Mouse (Mus musculus) neural tube, embryonic 13.5 days (tissue): ENCODE results near the gene Cd274. TPM values are rescaled to one million over a fixed set of nuclear protein-coding genes. Genes with fewer than 3 reads are reported as not detected.

ENCODE experiments used
- ATAC-seq: fragments of 200-750 bp; cut with Nextera tagmentation; 2 replicates; pipeline ENCODE4 v1.8.0; 2017; ENCODE audit warnings: low read depth, mild to moderate bottlenecking, moderate TSS enrichment, moderate library complexity
- H3K27ac ChIP-seq: fragments of 300-500 bp; sonication (generic); replicated peaks from 2 replicates; pipeline ENCODE4 v1.5.1; 2015; ENCODE audit warnings: moderate library complexity, mild to moderate bottlenecking, inconsistent platforms
- H3K27me3 ChIP-seq: fragments of 300-500 bp; sonication (generic); 2 replicates; pipeline ENCODE4 v1.6.1; 2015; ENCODE audit warnings: mild to moderate bottlenecking, inconsistent platforms
- H3K36me3 ChIP-seq: fragments of 300-500 bp; sonication (generic); 2 replicates; pipeline ENCODE4 v1.6.1; 2015; ENCODE audit warnings: mild to moderate bottlenecking, inconsistent platforms
- H3K4me1 ChIP-seq: fragments of 300-500 bp; sonication (generic); replicated peaks from 2 replicates; pipeline ENCODE4 v1.6.1; 2015; ENCODE audit warnings: inconsistent platforms
- H3K4me2 ChIP-seq: fragments of 300-500 bp; sonication (generic); 2 replicates; pipeline ENCODE4 v1.6.1; 2015; ENCODE audit warnings: inconsistent platforms, mild to moderate bottlenecking, moderate library complexity
- H3K4me3 ChIP-seq: fragments of 300-500 bp; sonication (generic); 2 replicates; pipeline ENCODE4 v1.5.1; 2015; ENCODE audit warnings: mild to moderate bottlenecking, inconsistent platforms
- H3K9ac ChIP-seq: fragments of 300-500 bp; sonication (generic); 2 replicates; pipeline ENCODE4 v1.6.1; 2015; ENCODE audit warnings: moderate library complexity, mild to moderate bottlenecking, inconsistent platforms
- H3K9me3 ChIP-seq: fragments of 300-500 bp; sonication (generic); 2 replicates; pipeline ENCODE4 v1.6.1; 2016; ENCODE audit warnings: inconsistent platforms
- WGBS: fragments of 180-500 bp; shearing (Covaris S2); methylation state at CpG from one replicate; pipeline ENCODE4 v1.1.7; 2015; 5-methylcytosine and 5-hydroxymethylcytosine counted together
- polyA plus RNA-seq: library from polyadenylated mRNA; unstranded; fragments of >200 nt; fragmentation: Nextera tagmentation; extraction: Ambion mirVana; gene quantifications from 2 replicates; pipeline ENCODE4 v1.2.1, GENCODE M21; 2015

Cd274 gene
- 0.39 and 0.52 TPM in 2 replicates for polyA plus RNA-seq

DNA sequence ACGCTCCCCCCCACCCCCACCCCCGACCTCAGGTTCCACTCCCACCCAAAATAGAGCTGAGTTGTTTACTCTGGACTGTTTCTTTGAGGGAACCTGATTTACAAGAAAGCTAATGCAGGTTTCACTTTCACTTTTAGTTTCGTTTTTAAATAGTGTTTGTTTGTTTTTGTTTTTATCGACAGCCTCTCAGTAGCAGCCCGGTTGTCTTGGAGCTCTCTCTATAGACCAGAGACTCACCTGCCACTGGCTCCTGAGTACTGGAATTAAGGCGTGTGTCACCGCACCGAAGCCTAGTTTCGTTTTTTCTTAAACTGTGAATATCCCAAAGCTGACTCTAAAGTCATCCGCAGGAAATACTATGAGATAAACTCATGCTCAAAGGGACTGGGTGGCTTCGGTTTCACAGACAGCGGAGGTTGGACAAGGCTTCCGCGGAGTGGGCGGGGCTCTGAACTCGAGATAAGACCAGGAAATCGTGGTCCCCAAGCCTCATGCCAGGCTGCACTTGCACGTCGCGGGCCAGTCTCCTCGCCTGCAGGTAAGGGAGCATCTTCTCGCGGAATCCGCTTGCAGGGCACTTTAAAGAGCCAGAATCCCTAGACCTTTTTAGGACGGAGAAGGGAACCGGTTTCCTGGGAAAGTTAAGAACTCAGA, at the start of gene Cd274, which contains the start of gene Plgrkt:
Cd274 (plus strand) TSS at position 487 of the 654 bp plus-strand sequence.
Plgrkt (minus strand) TSS at position 422 of the 654 bp plus-strand sequence.
- ATAC-seq = no peak
- Histone ChIP-seq H3K4me3 (peak within 1 kb of the TSS; percentile 44), H3K4me1 (peaks cover 18% of the 10 kb centered on the region), H3K36me3 (no peaks in the 10 kb centered on the region), H3K9ac (peak within 1 kb of the TSS; percentile 68), H3K9me3 (no peaks in the 10 kb centered on the region), H3K27me3 (no peaks in the 10 kb centered on the region), H3K27ac (no peak within 1 kb of the TSS), H3K4me2 (peak within 1 kb of the TSS; percentile 71)
- WGBS = 5% methylated on average over 26 of the region's 26 CpGs

DNA sequence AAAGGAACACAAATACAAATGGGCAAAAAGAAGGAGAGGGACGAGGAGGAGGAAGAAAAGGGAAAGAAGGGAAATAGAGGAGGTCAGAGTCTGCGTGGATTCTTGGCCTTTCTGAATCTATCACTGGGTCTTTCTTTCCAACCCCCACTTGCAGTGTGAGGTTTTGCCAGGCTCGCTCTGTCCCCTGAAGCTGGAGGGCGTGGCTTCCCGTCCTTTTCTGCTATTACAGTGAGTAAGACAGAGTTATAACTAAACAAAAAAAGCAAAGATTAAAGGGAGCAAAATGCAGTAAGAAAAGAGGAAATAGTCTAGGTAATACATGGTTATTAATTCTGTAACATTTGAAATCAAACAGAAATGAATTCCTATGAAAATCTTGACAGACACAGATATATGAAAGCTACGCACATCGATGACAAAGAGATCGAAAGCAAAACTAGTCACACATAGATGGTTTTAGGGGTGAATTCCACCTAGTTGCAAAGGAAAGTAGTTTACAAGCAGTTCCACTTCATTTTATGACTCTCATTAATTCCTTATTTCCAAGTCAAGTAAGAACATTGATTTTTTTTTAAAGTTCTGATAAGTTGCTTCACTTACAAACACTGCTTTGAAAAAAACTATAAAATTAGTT, 43.7 kb upstream of the Cd274 start:
- 78% methylated on average over 8 of the region's 8 CpGs for WGBS
- ATAC-seq = no peak

GRCm38 (mm10) chr19:29325053-29325851, 42.0 kb upstream of the Cd274 start, which contains the start of gene Insl6:
Gene Insl6, minus strand, starts transcription at chr19:29325356.
- Histone ChIP-seq H3K27me3 (peaks cover 6% of the 10 kb centered on the region; the same call in 1 of the 2 replicates), H3K9me3 (no peaks in the 10 kb centered on the region), H3K27ac (no peak within 1 kb of the TSS), H3K9ac (peak within 1 kb of the TSS; percentile 31), H3K4me2 (peak within 1 kb of the TSS; percentile 59), H3K4me3 (peak within 1 kb of the TSS; percentile 29), H3K4me1 (peaks cover 7% of the 10 kb centered on the region), H3K36me3 (no peaks in the 10 kb centered on the region)
- 8% methylated on average over 19 of the region's 31 CpGs for WGBS
- ATAC-seq = peak; percentile 92

More for the DNA sequence above, 43.7 kb upstream of the Cd274 start:
- no peak overlapping the region for H3K9ac ChIP-seq
- no peak overlapping the region for H3K27ac ChIP-seq
- H3K9me3 ChIP-seq = no peaks in the 10 kb centered on the region
- H3K4me1 ChIP-seq = peaks cover 7% of the 10 kb centered on the region
- no peak overlapping the region for H3K4me3 ChIP-seq
- H3K4me2 ChIP-seq = no peak overlapping the region
- H3K27me3 ChIP-seq = peaks cover 6% of the 10 kb centered on the region; the same call in 1 of the 2 replicates
- no peaks in the 10 kb centered on the region for H3K36me3 ChIP-seq

DNA sequence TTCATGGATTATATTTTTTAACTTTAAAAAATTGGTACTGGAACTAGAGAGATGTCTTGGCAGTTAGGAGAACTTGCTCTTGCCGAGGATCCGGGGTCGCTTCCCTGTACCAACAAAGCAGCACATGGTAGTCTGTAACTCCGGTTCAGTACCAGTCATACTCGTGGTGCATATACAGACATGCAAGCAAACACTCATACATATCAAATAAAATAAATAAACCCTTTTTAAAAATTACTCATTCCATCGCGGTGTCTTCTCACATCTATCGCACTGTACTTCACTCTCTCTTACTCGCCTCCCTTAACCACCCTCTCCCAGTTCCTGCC, 41.4 kb upstream of the Cd274 start:
- H3K36me3 ChIP-seq = no peaks in the 10 kb centered on the region
- no peaks in the 10 kb centered on the region for H3K9me3 ChIP-seq
- WGBS = 71% methylated on average over 9 of the region's 9 CpGs

DNA sequence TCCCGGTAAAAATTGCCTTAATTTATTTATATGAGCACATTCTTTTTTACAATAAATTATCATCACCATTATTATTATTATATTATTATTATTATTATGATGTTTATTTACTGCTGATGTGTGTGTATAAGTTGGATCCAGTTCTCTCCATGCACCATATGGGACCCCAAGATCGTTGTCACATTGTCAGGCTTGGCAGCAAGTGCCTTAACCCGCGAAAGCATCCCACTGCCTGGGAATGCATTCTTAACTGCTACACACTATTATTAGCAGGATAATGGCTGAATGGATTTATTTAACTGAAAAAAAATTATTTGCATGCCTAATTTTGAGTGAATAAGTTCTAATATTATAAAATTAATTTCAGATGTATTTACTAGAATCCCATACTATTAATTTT, 40.9 kb upstream of the Cd274 start:
- Histone ChIP-seq H3K36me3 (no peaks in the 10 kb centered on the region), H3K9me3 (no peaks in the 10 kb centered on the region), H3K4me2 (no peak overlapping the region), H3K27ac (no peak overlapping the region), H3K9ac (no peak overlapping the region), H3K4me1 (peaks cover 7% of the 10 kb centered on the region), H3K27me3 (peaks cover 6% of the 10 kb centered on the region; the same call in 1 of the 2 replicates), H3K4me3 (no peak overlapping the region)
- 87% methylated on average over 4 of the region's 4 CpGs for WGBS
- ATAC-seq = no peak

More for the DNA sequence above, 41.4 kb upstream of the Cd274 start:
- Histone ChIP-seq H3K9ac (peak overlapping the region; percentile 1; the same call in 1 of the 2 replicates), H3K4me1 (peaks cover 7% of the 10 kb centered on the region), H3K27ac (no peak overlapping the region), H3K27me3 (peaks cover 6% of the 10 kb centered on the region; the same call in 1 of the 2 replicates), H3K4me3 (no peak overlapping the region), H3K4me2 (peak overlapping the region; percentile 59)
- ATAC-seq = no peak

- Histone ChIP-seq H3K36me3 (no peaks in the 10 kb centered on the region), H3K9me3 (no peaks in the 10 kb centered on the region)
Observed at GRCm38 (mm10) chr19:29326822-29327552, 40.3 kb upstream of the Cd274 start.

DNA sequence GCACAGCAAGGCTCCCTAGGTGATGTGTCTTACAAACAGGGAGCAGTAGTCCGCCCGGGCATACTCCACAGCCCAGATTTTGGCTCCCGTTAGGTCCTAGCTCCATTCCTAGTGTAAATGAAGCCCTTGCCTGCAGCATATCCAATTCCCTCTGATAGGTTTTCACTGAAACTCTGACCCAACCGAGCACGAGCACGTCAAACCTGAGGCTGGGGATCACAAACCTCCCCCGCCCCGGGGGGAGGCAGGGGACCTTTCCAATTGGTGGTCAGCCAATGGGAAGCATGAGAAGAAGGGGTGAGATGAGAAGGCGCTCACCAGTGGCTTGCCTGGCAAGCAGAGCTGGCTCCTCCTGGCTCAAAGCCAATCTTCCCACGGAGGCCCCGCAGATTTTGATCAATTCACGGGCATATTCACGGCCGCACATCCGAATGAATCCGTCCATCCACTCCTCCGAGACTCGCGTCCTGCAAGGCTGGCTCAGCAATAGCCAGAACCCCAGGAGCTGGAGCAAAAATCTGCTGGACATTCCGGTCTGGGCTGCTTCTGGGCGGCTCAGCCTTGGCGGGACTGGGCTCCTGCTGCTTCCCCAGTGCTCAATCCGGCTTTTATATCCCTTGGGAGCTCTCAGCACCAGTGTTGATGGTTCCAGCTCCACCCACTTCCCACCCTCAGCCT, 33.0 kb upstream of the Cd274 start, which contains the start of gene Rln1:
Rln1 (minus strand) TSS at position 603 of the 678 bp plus-strand sequence.
- H3K27ac ChIP-seq = 0 out of 2 replicates have a peak within 1 kb of the TSS, but pooled peaks have one; percentile 18
- peak; percentile 81 for ATAC-seq
- peak within 1 kb of the TSS; percentile 47 for H3K4me3 ChIP-seq

More at GRCm38 (mm10) chr19:29326822-29327552, 40.3 kb upstream of the Cd274 start:
- no peak for ATAC-seq
- H3K9ac ChIP-seq = no peak overlapping the region
- no peak overlapping the region for H3K4me2 ChIP-seq
- 84% methylated on average over 13 of the region's 13 CpGs for WGBS
- no peak overlapping the region for H3K27ac ChIP-seq
- H3K27me3 ChIP-seq = peaks cover 6% of the 10 kb centered on the region; the same call in 1 of the 2 replicates
- no peak overlapping the region for H3K4me3 ChIP-seq
- peaks cover 7% of the 10 kb centered on the region for H3K4me1 ChIP-seq

GRCm38 (mm10) chr19:29336624-29337023, 30.6 kb upstream of the Cd274 start:
- no peak overlapping the region for H3K4me2 ChIP-seq
- WGBS = 88% methylated on average over 2 of the region's 2 CpGs
- H3K27ac ChIP-seq = no peak overlapping the region
- H3K4me3 ChIP-seq = no peak overlapping the region
- H3K36me3 ChIP-seq = no peaks in the 10 kb centered on the region
- H3K9me3 ChIP-seq = no peaks in the 10 kb centered on the region
- H3K4me1 ChIP-seq = peaks cover 12% of the 10 kb centered on the region; the same call in 1 of the 2 replicates
- no peak overlapping the region for H3K9ac ChIP-seq
- no peak for ATAC-seq
- H3K27me3 ChIP-seq = peaks cover 9% of the 10 kb centered on the region; the same call in 1 of the 2 replicates

More for the DNA sequence above, 33.0 kb upstream of the Cd274 start, which contains the start of gene Rln1:
- no peaks in the 10 kb centered on the region for H3K9me3 ChIP-seq
- H3K4me1 ChIP-seq = peaks cover 12% of the 10 kb centered on the region; the same call in 1 of the 2 replicates
- 3% methylated on average over 23 of the region's 23 CpGs for WGBS
- H3K9ac ChIP-seq = peak within 1 kb of the TSS; percentile 73
- peak within 1 kb of the TSS; percentile 74 for H3K4me2 ChIP-seq
- H3K36me3 ChIP-seq = no peaks in the 10 kb centered on the region
- peaks cover 9% of the 10 kb centered on the region; the same call in 1 of the 2 replicates for H3K27me3 ChIP-seq

DNA sequence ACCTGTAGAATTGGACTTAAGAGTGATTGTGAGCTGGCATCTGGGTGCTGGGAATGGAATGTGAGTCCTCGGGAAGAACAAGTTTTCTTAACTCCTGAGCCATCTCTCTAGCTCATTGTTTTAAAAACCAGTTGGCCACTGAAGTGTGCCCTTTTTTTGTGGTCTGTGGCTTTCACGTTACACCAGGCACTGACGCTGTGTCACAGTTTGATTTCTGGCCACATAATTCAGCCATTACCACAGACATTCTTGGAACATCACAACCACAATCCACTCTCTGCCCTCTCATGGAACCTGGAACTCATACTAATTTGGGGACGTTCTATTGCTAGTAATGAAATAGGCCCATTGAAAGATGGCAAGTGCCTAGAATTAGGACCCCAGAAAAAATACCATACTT, 26.2 kb upstream of the Cd274 start:
- Histone ChIP-seq H3K36me3 (no peaks in the 10 kb centered on the region), H3K27me3 (no peaks in the 10 kb centered on the region), H3K4me3 (no peak overlapping the region), H3K9me3 (no peaks in the 10 kb centered on the region), H3K27ac (no peak overlapping the region), H3K9ac (no peak overlapping the region), H3K4me1 (no peaks in the 10 kb centered on the region), H3K4me2 (no peak overlapping the region)
- WGBS = 84% methylated on average over 4 of the region's 4 CpGs
- ATAC-seq = no peak

DNA sequence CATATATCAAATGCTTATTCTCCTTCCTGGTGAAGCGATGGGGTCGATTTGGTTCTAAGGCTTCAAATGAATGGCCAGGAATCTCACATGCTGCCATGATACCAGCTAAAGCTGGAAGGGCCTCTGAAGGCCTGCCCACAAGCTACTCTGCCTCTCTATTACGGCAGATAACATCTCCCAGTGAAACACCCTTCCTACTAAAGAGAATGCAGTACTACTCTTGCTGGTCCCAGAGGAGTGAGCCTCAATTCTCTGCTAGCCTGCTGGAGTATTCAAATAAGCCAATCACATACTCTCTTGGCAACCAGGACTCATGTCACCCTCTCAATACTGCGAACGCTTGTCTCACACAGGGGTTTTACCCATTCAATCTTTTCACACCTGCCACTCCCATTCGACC, 25.0 kb upstream of the Cd274 start:
- no peak overlapping the region for H3K27ac ChIP-seq
- WGBS = 86% methylated on average over 6 of the region's 6 CpGs
- H3K27me3 ChIP-seq = no peaks in the 10 kb centered on the region
- H3K9ac ChIP-seq = no peak overlapping the region
- H3K36me3 ChIP-seq = no peaks in the 10 kb centered on the region
- no peak overlapping the region for H3K4me3 ChIP-seq
- H3K4me1 ChIP-seq = no peaks in the 10 kb centered on the region
- ATAC-seq = no peak
- no peak overlapping the region for H3K4me2 ChIP-seq
- no peaks in the 10 kb centered on the region for H3K9me3 ChIP-seq

DNA sequence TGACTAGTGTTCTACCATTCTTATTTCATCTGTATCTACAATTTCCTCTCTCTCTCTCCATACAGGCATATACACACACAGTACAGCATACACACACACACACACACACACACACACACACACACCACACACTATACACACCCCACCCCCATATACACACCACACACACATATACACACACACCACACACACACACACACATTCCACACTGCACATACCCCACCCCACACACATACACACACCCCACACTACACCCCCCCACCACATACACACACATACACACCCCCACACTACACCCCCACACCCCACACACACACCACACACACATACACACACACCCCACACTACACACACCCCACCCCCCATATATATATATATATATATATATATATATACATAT, 22.4 kb upstream of the Cd274 start:
- Histone ChIP-seq H3K4me1 (no peaks in the 10 kb centered on the region), H3K9ac (no peak overlapping the region), H3K4me2 (no peak overlapping the region), H3K36me3 (peaks cover 8% of the 10 kb centered on the region; the same call in 1 of the 2 replicates), H3K9me3 (no peaks in the 10 kb centered on the region), H3K27me3 (no peaks in the 10 kb centered on the region), H3K27ac (no peak overlapping the region), H3K4me3 (no peak overlapping the region)
- no peak for ATAC-seq
